Mouse (Mus musculus): ENCODE results near the gene Zmynd11. TPM values are rescaled to one million over a fixed set of nuclear protein-coding genes. Genes with fewer than 3 reads are reported as not detected.

Gene Zmynd11
- polyA plus RNA-seq, 1 experiment from 2014 or later = 187 TPM

DNA sequence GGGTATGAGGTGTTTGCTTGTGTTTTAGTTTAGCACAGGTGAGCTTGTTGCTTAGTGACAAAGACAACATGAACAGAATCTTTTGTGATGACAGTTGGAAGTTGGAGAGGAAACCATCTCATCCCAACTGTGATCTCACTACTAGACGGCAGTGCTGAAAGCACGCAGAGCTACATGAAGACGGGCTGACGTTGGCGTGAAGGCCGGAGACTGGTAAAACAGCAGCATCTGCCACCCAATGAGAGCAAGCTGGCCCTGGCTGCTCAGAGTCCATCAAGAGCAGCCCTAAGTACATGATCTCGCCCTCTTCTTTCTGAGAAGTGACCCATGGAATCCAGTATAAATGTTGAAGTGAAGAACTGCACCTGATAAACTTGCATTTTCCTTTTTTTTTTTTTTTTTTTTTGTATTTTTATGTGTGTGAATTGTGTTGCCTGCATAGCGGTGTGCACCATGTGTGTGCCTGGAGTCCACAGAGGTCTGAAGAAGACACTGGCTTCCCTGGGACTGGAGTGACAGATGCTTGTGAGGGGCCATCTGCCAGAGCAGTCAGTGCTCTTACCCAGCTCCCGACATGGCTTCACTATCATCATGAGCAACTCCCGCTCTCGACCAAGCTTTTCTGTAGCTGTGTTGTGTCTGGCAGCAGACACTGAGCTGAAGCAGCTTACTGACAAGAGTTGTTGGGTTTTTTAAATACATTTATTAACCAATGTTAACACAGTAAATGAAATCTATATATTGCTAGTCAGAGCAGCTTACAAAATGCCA is 80.8 kb downstream of the Zmynd11 start:
- H3K4me1 ChIP-seq = no peaks in the 10 kb centered on the region
- WGBS = 86% methylated on average over 11 of the region's 11 CpGs
- H3K4me3 ChIP-seq = no peak overlapping the region
- H3K27ac ChIP-seq (replicated peaks) = no peak overlapping the region
- H3K27me3 ChIP-seq = no peaks in the 10 kb centered on the region
- no peak; the same call in 1 of the 2 replicates for ATAC-seq (replicated peaks)
- H3K36me3 ChIP-seq = peaks cover 59% of the 10 kb centered on the region
- no peak overlapping the region for H3K9ac ChIP-seq (replicated peaks)
- H3K4me2 ChIP-seq (replicated peaks) = no peak overlapping the region
- H3K9me3 ChIP-seq = no peaks in the 10 kb centered on the region

DNA sequence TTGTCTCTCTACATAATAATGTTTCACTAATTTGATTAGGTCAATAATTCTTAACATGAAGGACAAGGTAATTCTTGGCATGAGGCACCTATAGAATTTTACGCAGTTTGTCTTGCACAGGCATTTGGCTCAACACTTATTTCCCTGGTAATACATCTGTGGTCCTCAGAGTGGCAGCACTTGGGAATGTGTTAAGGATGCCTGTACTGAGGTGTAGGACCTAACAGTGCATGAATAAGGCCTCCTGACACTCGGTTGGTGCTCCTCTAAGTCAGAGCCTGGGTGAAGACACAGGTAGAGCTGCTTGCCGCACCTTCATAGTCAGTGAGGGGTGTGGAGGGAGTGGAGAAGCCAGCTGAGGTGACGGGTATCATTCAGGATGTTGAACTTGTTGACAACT is 81.8 kb downstream of the Zmynd11 start:
- Histone ChIP-seq H3K4me3 (no peak overlapping the region), H3K4me1 (no peaks in the 10 kb centered on the region), H3K4me2 (replicated peaks) (no peak overlapping the region), H3K36me3 (peaks cover 49% of the 10 kb centered on the region), H3K27ac (replicated peaks) (no peak overlapping the region), H3K9ac (replicated peaks) (no peak overlapping the region), H3K9me3 (no peaks in the 10 kb centered on the region), H3K27me3 (no peaks in the 10 kb centered on the region)
- 91% methylated on average over 4 of the region's 4 CpGs for WGBS
- ATAC-seq (replicated peaks) = no peak; the same call in 1 of the 2 replicates

GRCm38 (mm10) chr13:9681492-9681891 is 83.6 kb downstream of the Zmynd11 start:
- no peak overlapping the region for H3K27ac ChIP-seq (replicated peaks)
- no peak overlapping the region for H3K4me3 ChIP-seq
- H3K9me3 ChIP-seq = 0 out of 2 replicates have a peak, but pooled peaks cover under 1% of the 10 kb centered on the region
- no peak for ATAC-seq (replicated peaks)
- no peaks in the 10 kb centered on the region for H3K4me1 ChIP-seq
- 98% methylated on average over 3 of the region's 3 CpGs for WGBS
- peaks cover 32% of the 10 kb centered on the region for H3K36me3 ChIP-seq
- no peak overlapping the region for H3K9ac ChIP-seq (replicated peaks)
- no peak overlapping the region for H3K4me2 ChIP-seq (replicated peaks)
- H3K27me3 ChIP-seq = no peaks in the 10 kb centered on the region

DNA sequence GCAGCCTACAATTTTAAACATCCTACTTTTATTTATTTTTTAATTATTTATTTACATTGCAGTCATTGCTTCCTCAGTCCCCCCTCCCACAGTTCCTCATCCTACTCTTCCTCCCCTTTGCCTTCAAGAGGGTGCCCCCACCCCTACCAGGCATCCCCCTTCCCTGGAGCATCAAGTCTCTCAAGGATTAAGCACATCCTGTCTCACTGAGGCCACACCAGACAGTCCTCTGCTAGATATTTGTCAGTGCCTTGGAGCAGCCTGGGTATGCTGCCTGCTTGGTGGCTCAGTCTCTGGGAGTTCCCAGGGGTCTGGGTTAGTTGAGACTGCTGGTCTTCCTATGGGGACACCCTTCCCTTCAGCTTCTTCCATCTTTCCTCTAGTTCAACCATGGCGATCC is 91.0 kb downstream of the Zmynd11 start:
- H3K4me1 ChIP-seq = no peaks in the 10 kb centered on the region
- no peak overlapping the region for H3K4me2 ChIP-seq (replicated peaks)
- no peak overlapping the region for H3K9ac ChIP-seq (replicated peaks)
- H3K36me3 ChIP-seq = 0 out of 2 replicates have a peak, but pooled peaks cover 5% of the 10 kb centered on the region
- no peak overlapping the region for H3K27ac ChIP-seq (replicated peaks)
- H3K27me3 ChIP-seq = no peaks in the 10 kb centered on the region
- H3K9me3 ChIP-seq = 0 out of 2 replicates have a peak, but pooled peaks cover 9% of the 10 kb centered on the region
- no peak for ATAC-seq (replicated peaks)
- H3K4me3 ChIP-seq = no peak overlapping the region
- 100% methylated on average over 1 of the region's 1 CpGs for WGBS

DNA sequence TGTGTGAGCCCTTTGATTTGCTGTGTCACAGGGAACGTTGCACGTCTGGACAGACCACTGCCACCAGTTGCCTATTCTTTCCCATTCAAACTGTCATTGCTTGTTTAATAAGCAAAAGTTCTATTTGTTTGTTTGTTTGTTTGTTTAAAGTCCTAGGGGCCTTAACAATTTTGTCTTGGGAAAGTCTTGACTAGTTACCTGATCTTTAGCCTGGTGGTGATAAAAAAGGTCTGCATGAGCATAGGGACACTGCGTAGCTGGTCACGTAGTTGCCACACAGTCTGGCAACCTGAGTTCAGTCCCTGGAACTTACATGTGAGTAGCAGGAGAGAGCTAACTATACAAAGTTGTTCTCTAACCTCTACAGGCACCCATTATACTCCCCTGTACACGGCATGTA is 95.9 kb downstream of the Zmynd11 start:
- Histone ChIP-seq H3K9ac (replicated peaks) (no peak overlapping the region), H3K4me2 (replicated peaks) (no peak overlapping the region), H3K36me3 (0 out of 2 replicates have a peak, but pooled peaks cover 5% of the 10 kb centered on the region), H3K27ac (replicated peaks) (no peak overlapping the region), H3K9me3 (no peaks in the 10 kb centered on the region), H3K4me1 (no peaks in the 10 kb centered on the region), H3K27me3 (no peaks in the 10 kb centered on the region), H3K4me3 (no peak overlapping the region)
- WGBS = 93% methylated on average over 5 of the region's 5 CpGs
- ATAC-seq (replicated peaks) = no peak

DNA sequence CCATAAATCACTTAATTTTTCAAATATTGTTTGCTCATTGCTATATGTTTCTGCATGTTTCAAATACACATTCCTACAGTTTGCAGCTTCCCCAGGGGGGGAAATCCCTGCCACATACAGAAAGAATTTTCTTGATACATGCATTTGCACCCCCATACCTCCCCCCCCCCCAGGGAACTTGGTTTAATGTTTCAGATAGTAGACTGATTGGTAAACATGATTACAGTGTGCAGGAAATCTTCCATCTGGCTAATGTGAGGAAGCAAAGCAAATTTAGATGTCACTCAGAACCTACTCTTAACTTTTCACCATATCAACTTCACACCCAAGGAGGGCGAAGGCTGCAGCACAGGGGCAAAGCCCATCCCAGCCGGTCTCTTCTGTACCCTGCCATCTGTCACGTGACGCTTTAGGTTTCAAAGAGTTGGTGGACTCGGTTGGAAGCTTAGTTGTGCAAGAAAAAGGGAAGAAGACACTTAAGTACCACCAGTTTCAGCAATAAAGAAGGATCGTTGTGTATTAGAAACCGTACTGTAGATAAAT is 97.1 kb downstream of the Zmynd11 start:
- Histone ChIP-seq H3K9me3 (no peaks in the 10 kb centered on the region), H3K36me3 (0 out of 2 replicates have a peak, but pooled peaks cover 5% of the 10 kb centered on the region), H3K27ac (replicated peaks) (no peak overlapping the region), H3K27me3 (no peaks in the 10 kb centered on the region), H3K4me1 (no peaks in the 10 kb centered on the region), H3K9ac (replicated peaks) (no peak overlapping the region), H3K4me3 (no peak overlapping the region), H3K4me2 (replicated peaks) (no peak overlapping the region)
- ATAC-seq (replicated peaks) = no peak
- WGBS = 84% methylated on average over 7 of the region's 7 CpGs

- Histone ChIP-seq H3K27me3 (no peaks in the 10 kb centered on the region), H3K9me3 (no peaks in the 10 kb centered on the region), H3K4me1 (no peaks in the 10 kb centered on the region), H3K27ac (replicated peaks) (no peak overlapping the region), H3K4me2 (replicated peaks) (no peak overlapping the region), H3K9ac (replicated peaks) (no peak overlapping the region), H3K4me3 (no peak overlapping the region), H3K36me3 (peaks cover 24% of the 10 kb centered on the region)
- ATAC-seq (replicated peaks) = no peak
- WGBS = 88% methylated on average over 1 of the region's 1 CpGs
These were observed 101.5 kb downstream of the Zmynd11 start for GRCm38 (mm10) chr13:9663593-9663992.

- no peaks in the 10 kb centered on the region for H3K9me3 ChIP-seq
- H3K27me3 ChIP-seq = no peaks in the 10 kb centered on the region
- H3K4me1 ChIP-seq = no peaks in the 10 kb centered on the region
- no peak overlapping the region for H3K4me2 ChIP-seq (replicated peaks)
- WGBS = 78% methylated on average over 1 of the region's 1 CpGs
- H3K4me3 ChIP-seq = no peak overlapping the region
- H3K36me3 ChIP-seq = peaks cover 39% of the 10 kb centered on the region
- H3K9ac ChIP-seq (replicated peaks) = no peak overlapping the region
- H3K27ac ChIP-seq (replicated peaks) = no peak overlapping the region
- no peak for ATAC-seq (replicated peaks)
These were observed 104.4 kb downstream of the Zmynd11 start for GRCm38 (mm10) chr13:9660711-9661110.

GRCm38 (mm10) chr13:9656613-9657012 is 108.5 kb downstream of the Zmynd11 start:
- H3K27me3 ChIP-seq = no peaks in the 10 kb centered on the region
- no peaks in the 10 kb centered on the region for H3K4me1 ChIP-seq
- no peak overlapping the region for H3K4me2 ChIP-seq (replicated peaks)
- H3K9ac ChIP-seq (replicated peaks) = no peak overlapping the region
- WGBS = 94% methylated on average over 6 of the region's 6 CpGs
- ATAC-seq (replicated peaks) = no peak
- no peaks in the 10 kb centered on the region for H3K9me3 ChIP-seq
- no peak overlapping the region for H3K4me3 ChIP-seq
- no peak overlapping the region for H3K27ac ChIP-seq (replicated peaks)
- H3K36me3 ChIP-seq = peaks cover 38% of the 10 kb centered on the region

GRCm38 (mm10) chr13:9653018-9653417 is 112.1 kb downstream of the Zmynd11 start:
- Histone ChIP-seq H3K4me2 (replicated peaks) (no peak overlapping the region), H3K4me1 (no peaks in the 10 kb centered on the region), H3K36me3 (peaks cover 14% of the 10 kb centered on the region), H3K4me3 (no peak overlapping the region), H3K9ac (replicated peaks) (no peak overlapping the region), H3K9me3 (no peaks in the 10 kb centered on the region), H3K27me3 (no peaks in the 10 kb centered on the region), H3K27ac (replicated peaks) (no peak overlapping the region)
- ATAC-seq (replicated peaks) = no peak
- 78% methylated on average over 3 of the region's 3 CpGs for WGBS

- Histone ChIP-seq H3K27me3 (no peaks in the 10 kb centered on the region), H3K9ac (replicated peaks) (no peak overlapping the region), H3K9me3 (no peaks in the 10 kb centered on the region), H3K36me3 (0 out of 2 replicates have a peak, but pooled peaks cover 2% of the 10 kb centered on the region), H3K4me2 (replicated peaks) (no peak overlapping the region), H3K4me3 (no peak overlapping the region), H3K27ac (replicated peaks) (no peak overlapping the region), H3K4me1 (no peaks in the 10 kb centered on the region)
- ATAC-seq (replicated peaks) = no peak
These were observed 114.5 kb downstream of the Zmynd11 start for GRCm38 (mm10) chr13:9650580-9650979.

- Histone ChIP-seq H3K9me3 (no peaks in the 10 kb centered on the region), H3K4me2 (replicated peaks) (no peak overlapping the region), H3K27ac (replicated peaks) (no peak overlapping the region), H3K4me3 (no peak overlapping the region), H3K9ac (replicated peaks) (no peak overlapping the region), H3K27me3 (no peaks in the 10 kb centered on the region), H3K4me1 (no peaks in the 10 kb centered on the region), H3K36me3 (0 out of 2 replicates have a peak, but pooled peaks cover 5% of the 10 kb centered on the region)
- no peak for ATAC-seq (replicated peaks)
- WGBS = 90% methylated on average over 1 of the region's 1 CpGs
These were observed 115.2 kb downstream of the Zmynd11 start for GRCm38 (mm10) chr13:9649894-9650293.

All from forebrain, embryonic 15.5 days (tissue).